Mouse (Mus musculus) MEL (cell line): ENCODE measurements around the gene Eif2s1. TPM values are rescaled to one million over a fixed set of nuclear protein-coding genes. Genes with fewer than 3 reads are reported as not detected.

ENCODE experiments used
- DNase-seq: peaks from one replicate; pipeline ENCODE4 v3.0.0; 2011; ENCODE audit warnings: low read depth, low spot score
- H3K27ac ChIP-seq: 2 replicates; pipeline ENCODE4 v1.5.1; 2012; ENCODE audit warnings: low read depth, mild to moderate bottlenecking, control low read depth, low read length, moderate library complexity; ENCODE audit not compliant: control insufficient read depth
- H3K27me3 ChIP-seq, 2 experiments: fragments of 150-350 bp in 1 of 2; sonication (generic) in 1 of 2; 2 replicates each; pipeline ENCODE4 v1.6.1; 2012; ENCODE audit warnings: low read length in 2 of 2, mild to moderate bottlenecking in 2 of 2, improper control_type of control experiment in 1 of 2, moderate library complexity in 1 of 2; ENCODE audit not compliant: insufficient read depth in 2 of 2, control insufficient read depth in 1 of 2
- H3K36me3 ChIP-seq, 2 experiments: 2 replicates each; pipeline ENCODE4 v1.6.1; 2012 to 2014; ENCODE audit warnings: low read length in 2 of 2, improper control_type of control experiment in 1 of 2, inconsistent platforms in 1 of 2, mild to moderate bottlenecking in 1 of 2; ENCODE audit not compliant: insufficient read depth in 2 of 2, control insufficient read depth in 1 of 2
- H3K4me1 ChIP-seq, 2 experiments: fragments of 150-350 bp in 1 of 2; sonication (generic) in 1 of 2; 2 replicates each; pipeline ENCODE4 v1.6.1; 2012; ENCODE audit warnings: low read length in 2 of 2, improper control_type of control experiment in 1 of 2, mild to moderate bottlenecking in 1 of 2; ENCODE audit not compliant: insufficient read depth in 2 of 2, control insufficient read depth in 1 of 2
- H3K4me3 ChIP-seq, 2 experiments: fragments of 150-350 bp in 1 of 2; sonication (generic) in 1 of 2; 2 replicates each; pipeline ENCODE4 v1.5.1; 2012; ENCODE audit warnings: low read depth in 2 of 2, low read length in 2 of 2, mild to moderate bottlenecking in 2 of 2, moderate library complexity in 2 of 2, control low read depth in 1 of 2, improper control_type of control experiment in 1 of 2; ENCODE audit not compliant: control insufficient read depth in 1 of 2, insufficient read depth in 1 of 2
- H3K79me2 ChIP-seq: 2 replicates; pipeline ENCODE4 v1.6.1; 2012; ENCODE audit warnings: mild to moderate bottlenecking, low read length, moderate library complexity; ENCODE audit not compliant: control insufficient read depth, poor library complexity, insufficient read depth
- H3K9ac ChIP-seq: 2 replicates; pipeline ENCODE4 v1.6.1; 2012; ENCODE audit warnings: low read depth, mild to moderate bottlenecking, control low read depth, low read length, moderate library complexity; ENCODE audit not compliant: control insufficient read depth, poor library complexity, severe bottlenecking
- H3K9me3 ChIP-seq: fragments of 150-350 bp; sonication (generic); replicated peaks from 2 replicates; pipeline ENCODE4 v1.6.1; 2012; ENCODE audit warnings: mild to moderate bottlenecking, low read length, improper control_type of control experiment, moderate library complexity; ENCODE audit not compliant: insufficient read depth
- BHLHE40 ChIP-seq: IDR thresholded peaks from 2 replicates; pipeline ENCODE4 v1.6.1; 2012; ENCODE audit warnings: low read depth, mild to moderate bottlenecking, inconsistent platforms, low read length, improper control_type of control experiment, borderline replicate concordance
- CHD2 ChIP-seq: IDR thresholded peaks from 2 replicates; pipeline ENCODE4 v1.6.1; 2011; ENCODE audit warnings: low read length, improper control_type of control experiment
- CTCF ChIP-seq, 3 experiments: IDR thresholded peaks in 2 of 3; conservative IDR thresholded peaks in 1 of 3; 2 replicates each; pipeline ENCODE4 v1.5.1; 2011 to 2012; ENCODE audit warnings: low read length in 3 of 3, low read depth in 2 of 3, mild to moderate bottlenecking in 2 of 3, improper control_type of control experiment in 1 of 3, inconsistent platforms in 1 of 3, mixed read lengths in 1 of 3, moderate library complexity in 1 of 3; ENCODE audit not compliant: control insufficient read depth in 1 of 3, insufficient read depth in 1 of 3, poor library complexity in 1 of 3, severe bottlenecking in 1 of 3
- E2F4 ChIP-seq: IDR thresholded peaks from 2 replicates; pipeline ENCODE4 v1.6.1; 2011; ENCODE audit warnings: low read depth, low read length, improper control_type of control experiment, borderline replicate concordance
- ELF1 ChIP-seq: IDR thresholded peaks from 2 replicates; pipeline ENCODE4 v1.6.1; 2014; ENCODE audit warnings: low read depth, mild to moderate bottlenecking, inconsistent platforms, low read length, improper control_type of control experiment, moderate library complexity
- EP300 ChIP-seq, 2 experiments: IDR thresholded peaks; 2 replicates each; pipeline ENCODE4 v1.6.1; 2011; ENCODE audit warnings: improper control_type of control experiment in 2 of 2, low read length in 2 of 2, low read depth in 1 of 2, mild to moderate bottlenecking in 1 of 2
- ETS1 ChIP-seq: IDR thresholded peaks from 2 replicates; pipeline ENCODE4 v1.6.1; 2012; ENCODE audit warnings: low read depth, mild to moderate bottlenecking, inconsistent platforms, low read length, improper control_type of control experiment, moderate library complexity
- GABPA ChIP-seq: IDR thresholded peaks from 2 replicates; pipeline ENCODE4 v1.6.1; 2012; ENCODE audit warnings: low read depth, mild to moderate bottlenecking, inconsistent platforms, low read length, improper control_type of control experiment, moderate library complexity
- GATA1 ChIP-seq: IDR thresholded peaks from 2 replicates; pipeline ENCODE4 v1.6.1; 2011; ENCODE audit warnings: low read depth, low read length, improper control_type of control experiment
- MAFK ChIP-seq: IDR thresholded peaks from 2 replicates; pipeline ENCODE4 v1.6.1; 2011; ENCODE audit warnings: low read depth, mild to moderate bottlenecking, low read length, improper control_type of control experiment, borderline replicate concordance
- MAX ChIP-seq: IDR thresholded peaks from 2 replicates; pipeline ENCODE4 v1.6.1; 2011; ENCODE audit warnings: low read length, improper control_type of control experiment
- MAZ ChIP-seq: IDR thresholded peaks from 2 replicates; pipeline ENCODE4 v1.6.1; 2012; ENCODE audit warnings: low read depth, mild to moderate bottlenecking, inconsistent platforms, low read length, improper control_type of control experiment
- MEF2A ChIP-seq: IDR thresholded peaks from 2 replicates; pipeline ENCODE4 v1.6.1; 2014; ENCODE audit warnings: low read depth, mild to moderate bottlenecking, inconsistent platforms, low read length, improper control_type of control experiment; ENCODE audit not compliant: poor library complexity, insufficient replicate concordance, severe bottlenecking; ENCODE audit errors: extremely low read depth
- MXI1 ChIP-seq: IDR thresholded peaks from 2 replicates; pipeline ENCODE4 v1.6.1; 2011; ENCODE audit warnings: mild to moderate bottlenecking, low read depth, low read length, improper control_type of control experiment
- MYC ChIP-seq: IDR thresholded peaks from 2 replicates; pipeline ENCODE4 v1.6.1; 2011; ENCODE audit warnings: low read depth, mild to moderate bottlenecking, low read length, improper control_type of control experiment, moderate library complexity
- NELFE ChIP-seq: IDR thresholded peaks from 2 replicates; pipeline ENCODE4 v1.6.1; 2011; ENCODE audit warnings: low read depth, low read length, improper control_type of control experiment
- POLR2AphosphoS2 ChIP-seq: IDR thresholded peaks from 2 replicates; pipeline ENCODE4 v1.6.1; 2011; ENCODE audit warnings: low read length, improper control_type of control experiment
- POLR2AphosphoS5 ChIP-seq: IDR thresholded peaks from 2 replicates; pipeline ENCODE4 v1.6.1; 2012; ENCODE audit warnings: low read depth, borderline replicate concordance, mild to moderate bottlenecking, inconsistent platforms, low read length, moderate library complexity, mixed read lengths
- RAD21 ChIP-seq: IDR thresholded peaks from 2 replicates; pipeline ENCODE4 v1.6.1; 2011; ENCODE audit warnings: mild to moderate bottlenecking, low read depth, low read length, improper control_type of control experiment
- SIN3A ChIP-seq: IDR thresholded peaks from 2 replicates; pipeline ENCODE4 v1.6.1; 2012; ENCODE audit warnings: low read length, improper control_type of control experiment, inconsistent platforms
- SMC3 ChIP-seq: IDR thresholded peaks from 2 replicates; pipeline ENCODE4 v1.6.1; 2011; ENCODE audit warnings: low read depth, low read length, improper control_type of control experiment
- TBP ChIP-seq: IDR thresholded peaks from 2 replicates; pipeline ENCODE4 v1.8.0; 2011; ENCODE audit warnings: low read depth, low read length, improper control_type of control experiment
- USF2 ChIP-seq, 2 experiments: IDR thresholded peaks; 2 replicates each; pipeline ENCODE4 v1.6.1; 2011 to 2012; ENCODE audit warnings: improper control_type of control experiment in 2 of 2, low read length in 2 of 2, borderline replicate concordance in 1 of 2, inconsistent platforms in 1 of 2, low read depth in 1 of 2, mild to moderate bottlenecking in 1 of 2; ENCODE audit not compliant: insufficient read depth in 1 of 2
- ZC3H11A ChIP-seq: IDR thresholded peaks from 2 replicates; pipeline ENCODE4 v1.6.1; 2012; ENCODE audit warnings: low read depth, mild to moderate bottlenecking, inconsistent platforms, low read length, improper control_type of control experiment
- polyA plus RNA-seq, 2 experiments: library from polyadenylated mRNA; stranded (reverse) in 1 of 2; unstranded in 1 of 2; fragments of >175 nt in 1 of 2; fragments of >200 nt in 1 of 2; gene quantifications; 2 replicates each; pipeline versions ENCODE4 v1.2.1 to v1.2.4; 2012; ENCODE audit warnings: low replicate concordance in 2 of 2, low read depth in 1 of 2; ENCODE audit not compliant: insufficient read length in 2 of 2, insufficient read depth in 1 of 2, missing spikeins in 1 of 2
- total RNA-seq: library from RNA; depleted of rRNA; stranded (reverse); fragments of 300-350 nt; gene quantifications from 2 replicates; pipeline ENCODE4 v1.2.3, GENCODE M21; 2012

Eif2s1 gene
- total and polyA plus RNA-seq, 3 experiments, result 114 to 550 (median 197) TPM

DNA sequence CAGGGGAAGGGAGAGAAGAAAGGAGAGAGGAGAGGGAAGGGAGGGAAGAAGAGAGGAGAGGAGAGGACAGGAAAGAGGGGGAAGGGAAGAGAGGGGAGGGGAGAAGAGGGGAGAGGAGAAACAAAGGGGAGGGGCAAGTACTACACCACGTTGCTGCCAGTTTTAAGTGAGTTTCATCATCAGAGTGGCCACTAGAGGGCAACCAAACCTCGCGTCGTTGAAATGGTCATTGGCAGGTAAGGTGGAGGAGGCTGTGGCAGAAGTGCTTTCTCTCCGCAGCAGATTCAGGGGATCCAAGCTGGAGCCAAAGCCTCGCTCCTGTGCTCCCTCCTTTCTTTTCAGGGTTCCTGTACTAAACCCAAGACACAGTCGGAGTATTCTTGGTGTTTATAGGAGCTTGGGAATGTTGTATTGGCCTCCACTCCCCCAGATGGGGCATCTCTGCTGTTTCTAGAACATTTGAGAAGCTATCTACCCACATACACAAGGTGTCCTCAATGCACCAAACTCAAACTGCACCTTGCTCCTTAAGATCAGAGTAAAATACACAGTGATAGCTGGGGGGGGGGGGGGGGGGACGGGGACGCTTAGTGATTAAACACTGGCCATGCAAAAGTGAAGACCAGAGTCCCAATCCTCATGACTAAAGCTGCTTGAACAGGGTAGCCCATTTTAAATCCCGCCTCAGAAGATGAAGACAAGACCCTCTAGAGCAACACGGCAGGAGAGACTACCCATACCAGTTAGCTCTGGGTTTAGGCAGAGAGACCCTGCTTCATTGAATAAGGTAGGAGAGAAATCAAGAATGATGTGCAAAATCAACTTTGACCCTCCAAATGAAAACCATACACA is 56.8 kb downstream of the Eif2s1 start:
- Histone ChIP-seq H3K9ac (peak overlapping the region; percentile 48), H3K36me3 (no peaks in the 10 kb centered on the region), H3K79me2 (no peaks in the 10 kb centered on the region), H3K4me3 (peak overlapping the region; percentile 59 to 68), H3K4me1 (no peaks in the 10 kb centered on the region), H3K27ac (no peak overlapping the region), H3K9me3 (no peaks in the 10 kb centered on the region), H3K27me3 (no peaks in the 10 kb centered on the region)
- peak; percentile 94 for DNase-seq
- TF ChIP-seq GATA1 (no peak), MAX (peak; percentile 70), MYC (peak; percentile 93), TBP (0 out of 2 replicates have a peak, but pooled peaks have one; percentile 45), MXI1 (peak; percentile 83), ZC3H11A (peak; percentile 78), MAFK (no peak), USF2 (IDR thresholded peaks at IDR 0.05; ENCODE audit: borderline replicate concordance in 1 of 2, insufficient read depth in 1 of 2, low read depth in 1 of 2, low read length in 2 of 2) (no peak), ETS1 (peak; percentile 16; the same call in 1 of the 2 replicates), SIN3A (peak; percentile 79; the same call in 1 of the 2 replicates), MAZ (peak; percentile 93; the same call in 1 of the 2 replicates), BHLHE40 (0 out of 2 replicates have a peak, but pooled peaks have one; percentile 19), CHD2 (no peak), RAD21 (peak; percentile 89), NELFE (no peak), POLR2AphosphoS2 (no peak), POLR2AphosphoS5 (no peak), MEF2A (no peak), GABPA (no peak), E2F4 (no peak), EP300 (IDR thresholded peaks at IDR 0.05; ENCODE audit: low read depth in 1 of 2, low read length in 2 of 2) (0 out of 4 replicates have a peak, but pooled peaks of 1 of the 2 experiments have one; percentile 23), CTCF (IDR thresholded peaks at IDR 0.05 in 2 of 3, conservative IDR thresholded peaks at IDR 0.05 in 1 of 3; ENCODE audit: control insufficient read depth in 1 of 3, insufficient read depth in 1 of 3, low read depth in 2 of 3, low read length in 3 of 3, poor library complexity in 1 of 3, severe bottlenecking in 1 of 3) (peak; percentile 75 to 91 (median 85)), SMC3 (peak; percentile 89), ELF1 (no peak)
